Mouse (Mus musculus) neural tube, embryonic 12.5 days (tissue): Measurements from ENCODE around the gene Gmps. TPM values are rescaled to one million over a fixed set of nuclear protein-coding genes. Genes with fewer than 3 reads are reported as not detected.

Experiments
- ATAC-seq: fragments of 200-750 bp; cut with Nextera tagmentation; 2 replicates; pipeline ENCODE4 v1.8.0; 2017; ENCODE audit warnings: low read depth, mild to moderate bottlenecking, moderate TSS enrichment, moderate library complexity; ENCODE audit not compliant: low FRiP score
- H3K27ac ChIP-seq: fragments of 300-500 bp; sonication (generic); 2 replicates; pipeline ENCODE4 v1.5.1; 2016
- H3K27me3 ChIP-seq: fragments of 300-500 bp; sonication (generic); replicated peaks from 2 replicates; pipeline ENCODE4 v1.6.1; 2016; ENCODE audit warnings: mild to moderate bottlenecking
- H3K36me3 ChIP-seq: fragments of 300-500 bp; sonication (generic); 2 replicates; pipeline ENCODE4 v1.6.1; 2016; ENCODE audit warnings: mild to moderate bottlenecking
- H3K4me1 ChIP-seq: fragments of 300-500 bp; sonication (generic); 2 replicates; pipeline ENCODE4 v1.6.1; 2016
- H3K4me2 ChIP-seq: fragments of 300-500 bp; sonication (generic); replicated peaks from 2 replicates; pipeline ENCODE4 v1.6.1; 2016; ENCODE audit warnings: mild to moderate bottlenecking
- H3K4me3 ChIP-seq: fragments of 300-500 bp; sonication (generic); 2 replicates; pipeline ENCODE4 v1.5.1; 2016
- H3K9ac ChIP-seq: fragments of 300-500 bp; sonication (generic); 2 replicates; pipeline ENCODE4 v1.6.1; 2016; ENCODE audit warnings: mild to moderate bottlenecking
- H3K9me3 ChIP-seq: fragments of 300-500 bp; sonication (generic); 2 replicates; pipeline ENCODE4 v1.6.1; 2016; ENCODE audit warnings: mild to moderate bottlenecking
- whole genome bisulfite sequencing: fragments of 180-500 bp; shearing (Covaris S2); methylation state at CpG from one replicate; pipeline ENCODE4 v1.1.7; 2016; 5-methylcytosine and 5-hydroxymethylcytosine counted together
- polyA plus RNA-seq: library from polyadenylated mRNA; unstranded; fragments of >200 nt; fragmentation: Nextera tagmentation; extraction: Ambion mirVana; gene quantifications from 2 replicates; pipeline ENCODE4 v1.2.1, GENCODE M21; 2016

Gmps gene
- polyA plus RNA-seq, 1 experiment from 2014 or later = 50.1 TPM

- Histone ChIP-seq H3K9ac (no peak overlapping the region), H3K4me2 (no peak overlapping the region), H3K27me3 (no peaks in the 10 kb centered on the region), H3K36me3 (peaks cover 47% of the 10 kb centered on the region), H3K4me1 (no peaks in the 10 kb centered on the region), H3K27ac (no peak overlapping the region), H3K9me3 (no peaks in the 10 kb centered on the region), H3K4me3 (no peak overlapping the region)
- ATAC-seq = no peak
- WGBS = 83% methylated on average over 1 of the region's 1 CpGs
Observed at GRCm38 (mm10) chr3:63986656-63987055, 10.8 kb downstream of the Gmps start.

DNA sequence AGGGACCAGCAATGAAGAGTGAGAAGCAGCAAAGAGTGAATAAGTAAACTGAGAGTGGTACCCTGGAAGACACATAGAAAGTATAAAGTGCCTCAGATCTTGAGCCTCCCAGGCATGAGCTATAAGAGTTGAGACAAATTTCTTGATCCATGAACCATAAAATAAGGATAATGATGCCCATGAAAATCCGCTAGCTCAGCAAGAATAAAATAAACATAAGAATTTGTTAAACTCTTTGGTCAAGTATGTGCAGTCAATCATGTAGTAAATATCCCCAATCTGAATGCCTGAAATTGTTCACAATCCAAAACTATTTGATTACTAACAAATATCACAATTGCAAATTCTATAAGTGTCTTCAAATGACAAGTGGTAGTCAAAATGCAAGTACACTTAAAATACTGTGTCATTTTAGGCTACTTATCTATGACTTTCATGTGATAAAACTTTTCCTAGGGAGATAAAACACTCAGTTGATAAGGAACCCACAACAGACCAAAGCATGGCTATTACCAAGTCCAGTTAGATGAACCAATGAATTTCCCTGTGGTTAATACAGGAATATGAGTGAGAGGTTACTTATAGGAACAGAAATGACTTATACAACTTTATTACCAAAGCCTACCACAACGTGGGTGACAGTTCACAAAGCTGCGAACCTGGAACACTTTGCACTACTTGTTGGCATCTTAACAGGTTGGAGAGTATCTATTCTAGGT lies 13.0 kb downstream of the Gmps start:
- Histone ChIP-seq H3K4me1 (no peaks in the 10 kb centered on the region), H3K4me3 (no peak overlapping the region), H3K4me2 (no peak overlapping the region), H3K27me3 (no peaks in the 10 kb centered on the region), H3K27ac (no peak overlapping the region), H3K36me3 (peaks cover 52% of the 10 kb centered on the region), H3K9me3 (no peaks in the 10 kb centered on the region), H3K9ac (no peak overlapping the region)
- WGBS = 93% methylated on average over 3 of the region's 3 CpGs
- no peak for ATAC-seq

GRCm38 (mm10) chr3:64021436-64021835 lies 45.5 kb downstream of the Gmps start:
- peaks cover 12% of the 10 kb centered on the region for H3K36me3 ChIP-seq
- no peak overlapping the region for H3K4me3 ChIP-seq
- H3K9me3 ChIP-seq = no peaks in the 10 kb centered on the region
- no peak overlapping the region for H3K27ac ChIP-seq
- H3K4me2 ChIP-seq = no peak overlapping the region
- ATAC-seq = no peak
- H3K9ac ChIP-seq = no peak overlapping the region
- H3K4me1 ChIP-seq = no peaks in the 10 kb centered on the region
- WGBS = 95% methylated on average over 3 of the region's 3 CpGs
- H3K27me3 ChIP-seq = no peaks in the 10 kb centered on the region

GRCm38 (mm10) chr3:64021867-64022266 lies 46.0 kb downstream of the Gmps start:
- Histone ChIP-seq H3K36me3 (peaks cover 12% of the 10 kb centered on the region), H3K4me3 (no peak overlapping the region), H3K27me3 (no peaks in the 10 kb centered on the region), H3K4me2 (no peak overlapping the region), H3K4me1 (no peaks in the 10 kb centered on the region), H3K27ac (no peak overlapping the region), H3K9me3 (no peaks in the 10 kb centered on the region), H3K9ac (no peak overlapping the region)
- ATAC-seq = no peak
- WGBS = 92% methylated on average over 2 of the region's 2 CpGs

GRCm38 (mm10) chr3:64029846-64030245 lies 53.9 kb downstream of the Gmps start:
- 98% methylated on average over 4 of the region's 4 CpGs for WGBS
- Histone ChIP-seq H3K9me3 (no peaks in the 10 kb centered on the region; the same call in 1 of the 2 replicates), H3K4me3 (no peak overlapping the region), H3K27me3 (no peaks in the 10 kb centered on the region), H3K36me3 (no peaks in the 10 kb centered on the region), H3K4me2 (no peak overlapping the region), H3K27ac (no peak overlapping the region), H3K9ac (no peak overlapping the region), H3K4me1 (no peaks in the 10 kb centered on the region)
- ATAC-seq = no peak

GRCm38 (mm10) chr3:64038136-64038841 lies 62.4 kb downstream of the Gmps start:
- Histone ChIP-seq H3K9ac (no peak overlapping the region), H3K4me3 (no peak overlapping the region), H3K27me3 (no peaks in the 10 kb centered on the region), H3K9me3 (no peaks in the 10 kb centered on the region), H3K4me2 (no peak overlapping the region), H3K4me1 (no peaks in the 10 kb centered on the region), H3K36me3 (no peaks in the 10 kb centered on the region), H3K27ac (no peak overlapping the region)
- WGBS = 82% methylated on average over 7 of the region's 7 CpGs
- ATAC-seq = no peak

DNA sequence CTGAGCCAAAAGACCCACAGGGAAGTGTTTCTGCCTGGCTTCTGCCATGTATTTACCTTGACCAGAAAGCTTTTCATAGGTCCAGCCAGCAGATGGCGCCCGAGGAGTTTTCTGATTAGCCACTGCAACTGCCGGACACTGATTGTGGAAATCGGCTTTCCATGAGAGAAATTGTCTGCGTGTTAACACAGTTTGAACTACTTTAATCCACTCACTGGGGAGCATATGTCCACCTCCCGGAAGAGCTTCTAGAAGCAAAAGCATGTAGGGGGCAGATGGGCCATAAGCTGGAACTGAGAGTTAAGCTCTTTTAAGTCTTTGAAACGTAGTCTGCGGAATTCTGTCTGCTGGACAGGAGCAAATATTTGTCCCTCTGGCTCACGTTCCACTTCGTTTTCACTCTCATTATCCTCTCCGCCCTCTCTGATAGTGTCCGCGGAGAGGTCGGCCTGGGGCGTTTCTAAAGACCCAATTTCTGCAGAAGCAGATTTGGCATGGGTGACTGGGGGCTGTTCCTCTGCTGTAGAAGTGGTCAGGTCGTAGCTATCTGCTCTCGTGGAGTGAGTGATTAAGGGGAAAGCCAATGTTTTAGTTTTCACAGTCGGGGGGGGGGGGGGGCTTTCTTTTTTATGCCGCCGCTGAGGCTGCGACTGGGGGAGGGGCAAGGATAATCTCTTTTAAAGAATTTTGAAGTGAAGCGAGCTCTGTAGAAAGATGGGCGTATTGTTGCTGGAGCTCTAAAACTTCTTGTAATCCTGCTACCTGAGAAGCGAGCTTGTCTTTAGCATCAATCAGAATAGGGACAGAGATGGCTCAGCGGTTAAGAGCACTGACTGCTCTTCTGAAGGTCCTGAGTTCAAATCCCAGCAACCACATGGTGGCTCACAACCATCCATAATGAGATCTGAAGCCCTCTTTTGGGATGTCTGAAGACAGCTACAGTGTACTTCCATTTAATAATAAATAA lies 64.2 kb downstream of the Gmps start:
- Histone ChIP-seq H3K27ac (no peak overlapping the region), H3K9ac (peak overlapping the region; percentile 35; the same call in 1 of the 2 replicates)
- WGBS = 12% methylated on average over 25 of the region's 25 CpGs

More for the DNA sequence above, 64.2 kb downstream of the Gmps start:
- no peaks in the 10 kb centered on the region for H3K36me3 ChIP-seq
- no peaks in the 10 kb centered on the region for H3K4me1 ChIP-seq
- peak overlapping the region; percentile 68 for H3K4me2 ChIP-seq
- H3K27me3 ChIP-seq = no peaks in the 10 kb centered on the region
- peak overlapping the region; percentile 26 for H3K4me3 ChIP-seq
- peak; percentile 91 for ATAC-seq
- H3K9me3 ChIP-seq = no peaks in the 10 kb centered on the region

Other genes with a start within 250 kb of the Gmps start
- gene Plch1, start 76.6 kb upstream of the Gmps start, polyA plus RNA-seq = 23.6 and 24.2 TPM in 2 replicates
- 3.9 TPM in 2 replicates for gene E130311K13Rik, start 46.6 kb upstream of the Gmps start, polyA plus RNA-seq
- 13.5 and 15.1 TPM in 2 replicates for gene Slc33a1, start 11.3 kb upstream of the Gmps start, polyA plus RNA-seq
- gene Vmn2r1, start 105.4 kb downstream of the Gmps start, polyA plus RNA-seq = 0.06 and 0.10 TPM in 2 replicates
- gene Vmn2r2, start 165.8 kb downstream of the Gmps start, polyA plus RNA-seq = not detected in 2 replicates